Mouse (Mus musculus) MEL (cell line): ENCODE data around the gene Cdh23. TPM values are rescaled to one million over a fixed set of nuclear protein-coding genes. Genes with fewer than 3 reads are reported as not detected.

ENCODE experiments used
- DNase-seq: peaks from one replicate; pipeline ENCODE4 v3.0.0; 2011; ENCODE audit warnings: low read depth, low spot score
- H3K27ac ChIP-seq: 2 replicates; pipeline ENCODE4 v1.5.1; 2012; ENCODE audit warnings: low read depth, mild to moderate bottlenecking, control low read depth, low read length, moderate library complexity; ENCODE audit not compliant: control insufficient read depth
- H3K27me3 ChIP-seq, 2 experiments: fragments of 150-350 bp in 1 of 2; sonication (generic) in 1 of 2; 2 replicates each; pipeline ENCODE4 v1.6.1; 2012; ENCODE audit warnings: low read length in 2 of 2, mild to moderate bottlenecking in 2 of 2, improper control_type of control experiment in 1 of 2, moderate library complexity in 1 of 2; ENCODE audit not compliant: insufficient read depth in 2 of 2, control insufficient read depth in 1 of 2
- H3K36me3 ChIP-seq, 2 experiments: 2 replicates each; pipeline ENCODE4 v1.6.1; 2012 to 2014; ENCODE audit warnings: low read length in 2 of 2, improper control_type of control experiment in 1 of 2, inconsistent platforms in 1 of 2, mild to moderate bottlenecking in 1 of 2; ENCODE audit not compliant: insufficient read depth in 2 of 2, control insufficient read depth in 1 of 2
- H3K4me1 ChIP-seq, 2 experiments: fragments of 150-350 bp in 1 of 2; sonication (generic) in 1 of 2; 2 replicates each; pipeline ENCODE4 v1.6.1; 2012; ENCODE audit warnings: low read length in 2 of 2, improper control_type of control experiment in 1 of 2, mild to moderate bottlenecking in 1 of 2; ENCODE audit not compliant: insufficient read depth in 2 of 2, control insufficient read depth in 1 of 2
- H3K4me3 ChIP-seq, 2 experiments: fragments of 150-350 bp in 1 of 2; sonication (generic) in 1 of 2; 2 replicates each; pipeline ENCODE4 v1.5.1; 2012; ENCODE audit warnings: low read depth in 2 of 2, low read length in 2 of 2, mild to moderate bottlenecking in 2 of 2, moderate library complexity in 2 of 2, control low read depth in 1 of 2, improper control_type of control experiment in 1 of 2; ENCODE audit not compliant: control insufficient read depth in 1 of 2, insufficient read depth in 1 of 2
- H3K79me2 ChIP-seq: 2 replicates; pipeline ENCODE4 v1.6.1; 2012; ENCODE audit warnings: mild to moderate bottlenecking, low read length, moderate library complexity; ENCODE audit not compliant: control insufficient read depth, poor library complexity, insufficient read depth
- H3K9ac ChIP-seq: 2 replicates; pipeline ENCODE4 v1.6.1; 2012; ENCODE audit warnings: low read depth, mild to moderate bottlenecking, control low read depth, low read length, moderate library complexity; ENCODE audit not compliant: control insufficient read depth, poor library complexity, severe bottlenecking
- H3K9me3 ChIP-seq: fragments of 150-350 bp; sonication (generic); replicated peaks from 2 replicates; pipeline ENCODE4 v1.6.1; 2012; ENCODE audit warnings: mild to moderate bottlenecking, low read length, improper control_type of control experiment, moderate library complexity; ENCODE audit not compliant: insufficient read depth
- BHLHE40 ChIP-seq: IDR thresholded peaks from 2 replicates; pipeline ENCODE4 v1.6.1; 2012; ENCODE audit warnings: low read depth, mild to moderate bottlenecking, inconsistent platforms, low read length, improper control_type of control experiment, borderline replicate concordance
- CTCF ChIP-seq, 3 experiments: IDR thresholded peaks in 2 of 3; conservative IDR thresholded peaks in 1 of 3; 2 replicates each; pipeline ENCODE4 v1.5.1; 2011 to 2012; ENCODE audit warnings: low read length in 3 of 3, low read depth in 2 of 3, mild to moderate bottlenecking in 2 of 3, improper control_type of control experiment in 1 of 3, inconsistent platforms in 1 of 3, mixed read lengths in 1 of 3, moderate library complexity in 1 of 3; ENCODE audit not compliant: control insufficient read depth in 1 of 3, insufficient read depth in 1 of 3, poor library complexity in 1 of 3, severe bottlenecking in 1 of 3
- E2F4 ChIP-seq: IDR thresholded peaks from 2 replicates; pipeline ENCODE4 v1.6.1; 2011; ENCODE audit warnings: low read depth, low read length, improper control_type of control experiment, borderline replicate concordance
- ETS1 ChIP-seq: IDR thresholded peaks from 2 replicates; pipeline ENCODE4 v1.6.1; 2012; ENCODE audit warnings: low read depth, mild to moderate bottlenecking, inconsistent platforms, low read length, improper control_type of control experiment, moderate library complexity
- GATA1 ChIP-seq: IDR thresholded peaks from 2 replicates; pipeline ENCODE4 v1.6.1; 2011; ENCODE audit warnings: low read depth, low read length, improper control_type of control experiment
- HCFC1 ChIP-seq: IDR thresholded peaks from 2 replicates; pipeline ENCODE4 v1.6.1; 2012; ENCODE audit warnings: low read depth, mild to moderate bottlenecking, inconsistent platforms, low read length, improper control_type of control experiment, moderate library complexity
- JUND ChIP-seq: IDR thresholded peaks from 2 replicates; pipeline ENCODE4 v1.6.1; 2011; ENCODE audit warnings: low read depth, mild to moderate bottlenecking, improper control_type of control experiment, low read length
- KAT2A ChIP-seq: conservative IDR thresholded peaks from 2 replicates; pipeline ENCODE4 v1.6.1; 2012; ENCODE audit warnings: low read depth, low read length, improper control_type of control experiment, inconsistent platforms
- MAX ChIP-seq: IDR thresholded peaks from 2 replicates; pipeline ENCODE4 v1.6.1; 2011; ENCODE audit warnings: low read length, improper control_type of control experiment
- MAZ ChIP-seq: IDR thresholded peaks from 2 replicates; pipeline ENCODE4 v1.6.1; 2012; ENCODE audit warnings: low read depth, mild to moderate bottlenecking, inconsistent platforms, low read length, improper control_type of control experiment
- MYB ChIP-seq: IDR thresholded peaks from 2 replicates; pipeline ENCODE4 v1.6.1; 2011; ENCODE audit warnings: mild to moderate bottlenecking, low read depth, low read length, improper control_type of control experiment
- MYC ChIP-seq: IDR thresholded peaks from 2 replicates; pipeline ENCODE4 v1.6.1; 2011; ENCODE audit warnings: low read depth, mild to moderate bottlenecking, low read length, improper control_type of control experiment, moderate library complexity
- NRF1 ChIP-seq: IDR thresholded peaks from 2 replicates; pipeline ENCODE4 v1.6.1; 2014; ENCODE audit warnings: low read depth, mild to moderate bottlenecking, inconsistent platforms, low read length, improper control_type of control experiment, moderate library complexity; ENCODE audit not compliant: poor library complexity, insufficient read depth, severe bottlenecking
- POLR2A ChIP-seq, 2 experiments: IDR thresholded peaks; 2 replicates each; pipeline ENCODE4 v1.6.1; 2011 to 2012; ENCODE audit warnings: low read length in 2 of 2, mild to moderate bottlenecking in 2 of 2, control low read depth in 1 of 2, improper control_type of control experiment in 1 of 2, low read depth in 1 of 2, moderate library complexity in 1 of 2; ENCODE audit not compliant: control insufficient read depth in 1 of 2, insufficient read depth in 1 of 2, poor library complexity in 1 of 2
- POLR2AphosphoS2 ChIP-seq: IDR thresholded peaks from 2 replicates; pipeline ENCODE4 v1.6.1; 2011; ENCODE audit warnings: low read length, improper control_type of control experiment
- RAD21 ChIP-seq: IDR thresholded peaks from 2 replicates; pipeline ENCODE4 v1.6.1; 2011; ENCODE audit warnings: mild to moderate bottlenecking, low read depth, low read length, improper control_type of control experiment
- RCOR1 ChIP-seq: IDR thresholded peaks from 2 replicates; pipeline ENCODE4 v1.6.1; 2012; ENCODE audit warnings: low read depth, mild to moderate bottlenecking, inconsistent platforms, low read length, improper control_type of control experiment
- SMC3 ChIP-seq: IDR thresholded peaks from 2 replicates; pipeline ENCODE4 v1.6.1; 2011; ENCODE audit warnings: low read depth, low read length, improper control_type of control experiment
- TAL1 ChIP-seq: IDR thresholded peaks from 2 replicates; pipeline ENCODE4 v1.6.1; 2012; ENCODE audit warnings: mild to moderate bottlenecking, inconsistent platforms, low read length, moderate library complexity, mixed read lengths
- TBP ChIP-seq: IDR thresholded peaks from 2 replicates; pipeline ENCODE4 v1.8.0; 2011; ENCODE audit warnings: low read depth, low read length, improper control_type of control experiment
- TCF12 ChIP-seq: IDR thresholded peaks from 2 replicates; pipeline ENCODE4 v1.6.1; 2014; ENCODE audit warnings: low read depth, mild to moderate bottlenecking, inconsistent platforms, low read length, improper control_type of control experiment, moderate library complexity
- USF1 ChIP-seq: IDR thresholded peaks from 2 replicates; pipeline ENCODE4 v1.6.1; 2014; ENCODE audit warnings: low read depth, mild to moderate bottlenecking, inconsistent platforms, low read length, improper control_type of control experiment, moderate library complexity
- USF2 ChIP-seq, 2 experiments: IDR thresholded peaks; 2 replicates each; pipeline ENCODE4 v1.6.1; 2011 to 2012; ENCODE audit warnings: improper control_type of control experiment in 2 of 2, low read length in 2 of 2, borderline replicate concordance in 1 of 2, inconsistent platforms in 1 of 2, low read depth in 1 of 2, mild to moderate bottlenecking in 1 of 2; ENCODE audit not compliant: insufficient read depth in 1 of 2
- ZC3H11A ChIP-seq: IDR thresholded peaks from 2 replicates; pipeline ENCODE4 v1.6.1; 2012; ENCODE audit warnings: low read depth, mild to moderate bottlenecking, inconsistent platforms, low read length, improper control_type of control experiment
- ZKSCAN1 ChIP-seq: IDR thresholded peaks from 2 replicates; pipeline ENCODE4 v1.6.1; 2012; ENCODE audit warnings: low read depth, mild to moderate bottlenecking, inconsistent platforms, low read length, improper control_type of control experiment, moderate library complexity
- ZMIZ1 ChIP-seq: IDR thresholded peaks from 2 replicates; pipeline ENCODE4 v1.6.1; 2012; ENCODE audit warnings: low read depth, mild to moderate bottlenecking, inconsistent platforms, low read length, improper control_type of control experiment, moderate library complexity
- ZNF384 ChIP-seq: IDR thresholded peaks from 2 replicates; pipeline ENCODE4 v1.6.1; 2012; ENCODE audit warnings: low read depth, mild to moderate bottlenecking, inconsistent platforms, low read length, improper control_type of control experiment
- polyA plus RNA-seq, 2 experiments: library from polyadenylated mRNA; stranded (reverse) in 1 of 2; unstranded in 1 of 2; fragments of >175 nt in 1 of 2; fragments of >200 nt in 1 of 2; gene quantifications; 2 replicates each; pipeline versions ENCODE4 v1.2.1 to v1.2.4; 2012; ENCODE audit warnings: low replicate concordance in 2 of 2, low read depth in 1 of 2; ENCODE audit not compliant: insufficient read length in 2 of 2, insufficient read depth in 1 of 2, missing spikeins in 1 of 2
- total RNA-seq: library from RNA; depleted of rRNA; stranded (reverse); fragments of 300-350 nt; gene quantifications from 2 replicates; pipeline ENCODE4 v1.2.3, GENCODE M21; 2012

Gene Cdh23
- total and polyA plus RNA-seq, 3 experiments, result 0.04 TPM; not detected in 2

- no peaks in the 10 kb centered on the region for H3K27me3 ChIP-seq
- no peak overlapping the region for H3K4me3 ChIP-seq
- H3K4me1 ChIP-seq, result peaks cover 0 to 7% of the 10 kb centered on the region in 2 experiments; a peak in 1 of 4 replicates
- no peak overlapping the region for H3K9ac ChIP-seq
- H3K9me3 ChIP-seq, result no peaks in the 10 kb centered on the region
- TF ChIP-seq SMC3, result no peak
- no peak for TF ChIP-seq MYB
- no peak for TF ChIP-seq HCFC1
- no peak for TF ChIP-seq ZKSCAN1
- no peak for TF ChIP-seq GATA1
- no peak for TF ChIP-seq USF2 (IDR thresholded peaks at IDR 0.05; ENCODE audit: borderline replicate concordance in 1 of 2, insufficient read depth in 1 of 2, low read depth in 1 of 2, low read length in 2 of 2)
- no peak for TF ChIP-seq MAX
- no peak for TF ChIP-seq TAL1
- TF ChIP-seq TBP, result no peak
- no peak for TF ChIP-seq JUND
- TF ChIP-seq E2F4, result no peak
- TF ChIP-seq RCOR1, result no peak
- TF ChIP-seq NRF1, result no peak
- no peak for TF ChIP-seq ZC3H11A
- no peak for TF ChIP-seq TCF12
- TF ChIP-seq RAD21, result no peak
- TF ChIP-seq POLR2A (IDR thresholded peaks at IDR 0.05; ENCODE audit: control insufficient read depth in 1 of 2, insufficient read depth in 1 of 2, low read depth in 1 of 2, low read length in 2 of 2, poor library complexity in 1 of 2), result no peak
- H3K27ac ChIP-seq, result no peak overlapping the region
- DNase-seq, result no peak
- H3K79me2 ChIP-seq, result no peaks in the 10 kb centered on the region
- H3K36me3 ChIP-seq, result no peaks in the 10 kb centered on the region
These were observed 133.3 kb downstream of the Cdh23 start for GRCm38 (mm10) chr10:60562946-60563345.

- no peaks in the 10 kb centered on the region for H3K27me3 ChIP-seq
- H3K4me1 ChIP-seq, result no peaks in the 10 kb centered on the region
- TF ChIP-seq ZKSCAN1, result no peak
- no peak for TF ChIP-seq JUND
- TF ChIP-seq HCFC1, result no peak
- no peak for TF ChIP-seq ZNF384
- TF ChIP-seq RCOR1, result no peak
- TF ChIP-seq NRF1, result no peak
- no peak for TF ChIP-seq ZMIZ1
- TF ChIP-seq GATA1, result no peak
- TF ChIP-seq TAL1, result no peak
- TF ChIP-seq MAZ, result no peak
- TF ChIP-seq USF1, result no peak
- no peak for TF ChIP-seq MAX
- TF ChIP-seq ETS1, result no peak
- TF ChIP-seq MYC, result no peak
- TF ChIP-seq BHLHE40, result no peak
- no peak for TF ChIP-seq POLR2AphosphoS2
- no peak for TF ChIP-seq KAT2A
- no peak for TF ChIP-seq CTCF (IDR thresholded peaks at IDR 0.05 in 2 of 3, conservative IDR thresholded peaks at IDR 0.05 in 1 of 3; ENCODE audit: control insufficient read depth in 1 of 3, insufficient read depth in 1 of 3, low read depth in 2 of 3, low read length in 3 of 3, poor library complexity in 1 of 3, severe bottlenecking in 1 of 3)
- no peak overlapping the region for H3K27ac ChIP-seq
- H3K79me2 ChIP-seq, result no peaks in the 10 kb centered on the region
- H3K9me3 ChIP-seq, result no peaks in the 10 kb centered on the region
- no peaks in the 10 kb centered on the region for H3K36me3 ChIP-seq
- DNase-seq, result no peak
- H3K9ac ChIP-seq, result no peak overlapping the region
- H3K4me3 ChIP-seq, result no peak overlapping the region
These were observed 137.8 kb downstream of the Cdh23 start for GRCm38 (mm10) chr10:60558491-60558927.
